Mouse (Mus musculus): ENCODE data around the gene Pik3r5.
A peak's percentile ranks its signal among the peaks of the same experiment; 100 is the strongest.

Pik3r5 gene

GRCm38 (mm10) chr11:68451747-68452405 is 20.0 kb downstream of the Pik3r5 start:
- no peak for DNase-seq

GRCm38 (mm10) chr11:68452740-68453139 is 20.8 kb downstream of the Pik3r5 start:
- no peak for DNase-seq

- no peak for DNase-seq
Observed at GRCm38 (mm10) chr11:68453301-68453700, 21.4 kb downstream of the Pik3r5 start.

GRCm38 (mm10) chr11:68458086-68458485 is 26.2 kb downstream of the Pik3r5 start:
- DNase-seq, result no peak

GRCm38 (mm10) chr11:68459021-68459420 is 27.1 kb downstream of the Pik3r5 start:
- DNase-seq, result no peak

GRCm38 (mm10) chr11:68459486-68459885 is 27.6 kb downstream of the Pik3r5 start:
- no peak for DNase-seq

GRCm38 (mm10) chr11:68462716-68463115 is 30.8 kb downstream of the Pik3r5 start:
- no peak for DNase-seq

- DNase-seq, result no peak
Observed at GRCm38 (mm10) chr11:68464260-68464659, 32.3 kb downstream of the Pik3r5 start.

GRCm38 (mm10) chr11:68465090-68465489 is 33.2 kb downstream of the Pik3r5 start:
- no peak for DNase-seq

- no peak for DNase-seq
Observed at GRCm38 (mm10) chr11:68467441-68467840, 35.5 kb downstream of the Pik3r5 start.

GRCm38 (mm10) chr11:68467962-68468612 is 36.2 kb downstream of the Pik3r5 start:
- DNase-seq, result no peak

GRCm38 (mm10) chr11:68468886-68469285 is 37.0 kb downstream of the Pik3r5 start:
- no peak for DNase-seq

- DNase-seq, result no peak
Observed at GRCm38 (mm10) chr11:68472162-68472849, 40.4 kb downstream of the Pik3r5 start.

GRCm38 (mm10) chr11:68474600-68474999 is 42.7 kb downstream of the Pik3r5 start:
- peak; percentile 14 for DNase-seq

GRCm38 (mm10) chr11:68475676-68476075 is 43.8 kb downstream of the Pik3r5 start:
- peak; percentile 34 for DNase-seq

- no peak for DNase-seq
Observed at GRCm38 (mm10) chr11:68477661-68478060, 45.7 kb downstream of the Pik3r5 start.

- DNase-seq, result peak; percentile 52
Observed at GRCm38 (mm10) chr11:68478574-68478981, 46.7 kb downstream of the Pik3r5 start.

- DNase-seq, result no peak
Observed at GRCm38 (mm10) chr11:68480660-68481059, 48.7 kb downstream of the Pik3r5 start.

GRCm38 (mm10) chr11:68482001-68482400 is 50.1 kb downstream of the Pik3r5 start:
- no peak for DNase-seq

GRCm38 (mm10) chr11:68483213-68483612 is 51.3 kb downstream of the Pik3r5 start:
- DNase-seq, result peak; percentile 53

GRCm38 (mm10) chr11:68484431-68484830 is 52.5 kb downstream of the Pik3r5 start:
- no peak for DNase-seq

GRCm38 (mm10) chr11:68485206-68485942 is 53.5 kb downstream of the Pik3r5 start:
- peak; percentile 66 for DNase-seq

- DNase-seq, result no peak
Observed at GRCm38 (mm10) chr11:68486093-68486492, 54.2 kb downstream of the Pik3r5 start.
